Mouse (Mus musculus) urinary bladder, postnatal 4 days (tissue): ENCODE results near the gene Dgcr8.

Source experiments
- DNase-seq, 2 experiments: peaks; one replicate each; pipeline ENCODE4 v3.0.0; 2021 to 2022; ENCODE audit warnings: low spot score in 2 of 2

Dgcr8 gene

DNA sequence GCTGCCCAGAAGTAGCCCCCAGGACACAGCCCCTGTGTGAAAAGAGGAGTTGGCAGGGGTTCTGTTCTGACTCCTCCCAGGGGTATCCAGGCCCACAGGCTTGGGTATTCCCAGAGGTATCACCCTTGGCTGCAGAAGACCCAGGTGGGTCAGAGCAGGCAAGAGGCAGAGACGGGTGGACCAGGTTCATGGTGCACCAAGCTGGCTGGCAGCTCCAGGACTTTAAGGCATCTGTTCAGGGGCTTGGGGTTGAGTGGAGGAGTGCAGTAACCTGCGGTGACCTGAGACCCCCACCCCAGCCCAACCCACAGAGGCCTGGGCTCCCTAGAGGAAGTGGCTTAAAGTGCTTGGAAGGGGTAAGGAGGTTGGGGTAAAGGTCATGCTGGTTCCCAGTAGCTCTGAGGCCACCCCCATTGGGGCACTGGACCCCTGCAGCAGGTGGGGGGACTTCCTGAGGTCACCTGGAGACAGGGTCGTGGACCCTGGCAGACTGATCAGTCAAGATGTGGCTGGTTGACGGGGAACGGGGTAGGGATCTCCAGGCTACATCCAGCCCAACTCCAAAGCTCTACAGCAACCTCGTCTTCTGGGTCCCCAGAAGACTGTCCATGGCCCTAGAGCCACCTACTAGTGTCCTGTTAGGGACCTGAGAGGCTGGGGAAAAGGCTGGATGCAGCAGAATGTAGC lies 68.0 kb downstream of the Dgcr8 start:
- DNase-seq = no peak

- no peak for DNase-seq
Measured at GRCm38 (mm10) chr16:18220001-18220400, 69.0 kb downstream of the Dgcr8 start.

DNA sequence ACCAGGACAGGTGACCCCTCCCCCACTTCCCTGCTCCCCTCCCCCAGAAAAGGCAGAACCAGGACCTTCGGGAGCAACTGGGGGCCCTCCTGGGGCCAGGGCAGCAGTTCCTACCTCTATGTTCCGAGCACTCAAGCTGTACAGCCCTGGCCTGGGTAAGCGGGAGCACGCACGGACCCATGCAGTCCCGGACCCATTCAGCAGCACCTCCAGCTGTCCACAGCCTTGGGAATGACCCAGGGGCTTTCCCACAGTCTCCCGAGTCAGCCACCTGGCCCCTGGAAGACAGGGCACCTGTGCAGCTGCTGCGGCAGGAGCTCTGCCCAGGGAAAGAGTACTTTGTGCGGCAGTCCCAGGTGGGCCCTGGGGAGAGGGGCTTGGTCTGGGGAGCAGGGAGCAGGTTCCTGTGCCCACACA lies 70.5 kb downstream of the Dgcr8 start:
- no peak for DNase-seq

GRCm38 (mm10) chr16:18217579-18217978 lies 71.5 kb downstream of the Dgcr8 start, which contains the start of gene Ccdc188:
Gene Ccdc188 (plus strand): TSS chr16:18217879.
- no peak for DNase-seq

DNA sequence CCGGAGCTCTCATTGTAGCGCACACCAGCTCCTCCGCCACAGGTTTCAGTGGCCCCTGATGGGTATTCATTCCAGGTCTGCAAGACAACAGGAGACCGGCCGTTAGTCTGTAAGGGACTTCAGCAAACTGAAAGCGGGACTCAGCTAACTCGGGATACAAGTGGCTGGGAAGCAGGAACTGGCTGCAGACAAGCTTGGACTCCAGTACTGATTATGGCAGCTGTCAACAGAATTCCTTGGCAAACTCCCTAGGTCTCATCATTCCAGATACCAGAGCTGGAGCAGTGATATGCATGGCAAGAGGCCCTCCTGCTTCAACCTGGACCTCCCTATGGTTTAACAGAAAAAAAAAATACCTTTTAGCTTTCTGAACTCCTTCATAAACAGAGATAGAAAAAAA lies 74.2 kb downstream of the Dgcr8 start:
- no peak for DNase-seq

DNA sequence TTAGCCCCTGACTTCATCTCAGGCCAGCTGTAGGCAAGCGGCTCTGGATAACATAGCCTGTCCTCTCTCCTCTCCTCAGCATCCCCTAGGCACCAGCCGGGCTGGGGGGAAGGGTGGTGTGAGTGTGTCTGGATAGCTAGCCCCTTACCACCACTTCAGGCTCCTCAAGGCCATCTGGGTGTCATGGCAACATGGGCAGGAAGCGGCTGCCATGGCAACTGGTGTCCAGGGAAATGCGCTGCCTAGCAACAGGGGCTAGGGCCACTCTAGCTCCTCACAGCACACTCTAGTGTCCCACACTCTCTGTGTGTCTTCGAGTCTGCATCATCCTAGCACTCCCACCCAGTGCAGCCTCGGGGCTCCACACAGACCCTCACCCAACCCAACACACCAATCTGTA lies 75.4 kb downstream of the Dgcr8 start:
- DNase-seq = no peak

GRCm38 (mm10) chr16:18211417-18212171 lies 77.5 kb downstream of the Dgcr8 start:
- peak; percentile 78 to 92 for DNase-seq

DNA sequence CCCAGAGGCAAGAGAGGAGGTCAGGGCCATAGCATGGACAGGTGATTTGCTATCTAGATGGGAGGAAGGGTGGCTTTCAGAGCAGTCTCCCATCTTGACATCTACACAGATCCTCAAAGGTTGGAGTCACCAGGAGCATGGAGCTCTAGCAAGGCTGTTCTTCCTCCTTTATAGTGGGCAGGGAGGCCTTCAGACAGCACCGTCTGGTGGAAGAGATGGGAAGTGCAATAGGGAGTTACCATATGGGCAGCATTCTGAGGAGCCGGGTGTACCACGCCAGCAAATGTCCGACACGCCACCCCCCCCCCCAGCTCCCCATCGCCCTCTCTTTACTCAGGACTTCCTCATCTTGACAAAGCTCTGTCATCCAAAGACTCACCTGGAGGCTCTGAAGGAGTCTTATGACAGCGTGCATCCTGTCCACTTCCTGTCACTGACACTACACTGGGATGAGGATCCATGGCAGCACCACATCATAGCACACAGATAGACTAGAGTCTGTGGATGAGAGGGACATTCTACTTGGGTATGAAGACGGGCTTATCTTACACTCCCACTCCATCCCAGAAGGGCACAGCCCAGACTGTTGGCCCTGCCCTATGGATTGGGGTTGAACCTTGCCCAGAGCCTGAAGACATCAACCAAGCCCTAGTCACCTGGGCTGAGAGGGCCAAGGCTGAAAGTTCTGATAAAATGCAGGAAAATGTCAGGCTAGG lies 78.2 kb downstream of the Dgcr8 start:
- peak in 1 of 2 experiments; percentile 80 for DNase-seq
